Mouse (Mus musculus) megakaryocyte, adult 5-6 weeks (primary cell): ENCODE results near the gene Ccl27b. TPM values are rescaled to one million over a fixed set of nuclear protein-coding genes. Genes with fewer than 3 reads are reported as not detected.
"Not testable (repeated sequence)": the region's sequence is repeated elsewhere in the genome, so short reads cannot be mapped to it uniquely, and the experiment has no call there.

Experiments
- ATAC-seq: 2 replicates; pipeline ENCODE4 v1.8.0; 2016; ENCODE audit warnings: mild to moderate bottlenecking, inconsistent platforms; ENCODE audit not compliant: poor library complexity, severe bottlenecking
- total RNA-seq, 2 experiments: library from RNA; stranded (forward) in 1 of 2; stranded (reverse) in 1 of 2; fragments of 153-499, 151-499 nt in 1 of 2; fragments of 221-1000, 200-1000 nt in 1 of 2; gene quantifications; 2 replicates each; pipeline versions ENCODE4 v1.2.3 to v1.2.4; 2015 to 2017

Gene Ccl27b
- total RNA-seq (2015) (not detected in 2 replicates), total RNA-seq (2017) (not detected in 2 replicates)

DNA sequence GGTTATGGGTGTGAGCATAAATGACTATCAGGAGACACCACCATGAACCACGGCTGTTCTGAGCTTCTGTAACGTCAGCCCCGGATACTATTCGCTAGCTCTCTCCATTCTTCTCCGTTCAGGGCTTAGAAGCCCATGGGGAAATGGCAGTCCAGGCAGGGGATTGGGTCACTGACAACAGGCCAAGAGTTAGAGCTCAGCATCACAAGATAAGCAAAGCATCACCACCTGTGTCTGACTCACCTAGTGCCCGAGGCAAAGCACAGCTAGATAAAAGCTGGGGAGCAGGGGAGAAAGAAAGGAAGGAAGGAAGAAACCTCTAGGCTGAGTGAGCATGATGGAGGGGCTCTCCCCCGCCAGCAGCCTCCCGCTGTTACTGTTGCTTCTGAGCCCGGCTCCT is at the start of gene Ccl27b:
Gene Ccl27b, plus strand, starts transcription at position 301 of the 400 bp plus-strand sequence.
- not testable (repeated sequence) for ATAC-seq

DNA sequence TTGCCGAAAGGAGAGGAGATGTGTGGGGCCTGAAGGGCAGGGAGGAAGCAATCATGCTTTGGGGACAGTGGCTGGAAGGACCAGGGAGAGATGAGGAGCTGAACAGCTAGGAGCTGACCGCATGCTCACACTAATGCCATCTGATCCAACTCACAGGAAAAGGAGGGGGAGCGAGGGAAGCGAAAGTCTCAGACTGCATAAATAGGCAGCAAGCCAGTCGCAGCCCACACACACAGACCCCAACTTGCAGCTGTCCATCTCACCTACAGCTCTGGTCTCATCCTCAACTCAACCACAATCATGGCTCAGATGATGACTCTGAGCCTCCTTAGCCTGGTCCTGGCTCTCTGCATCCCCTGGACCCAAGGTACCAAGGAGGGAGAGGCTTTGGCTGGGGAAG is 43.2 kb upstream of the Ccl27b start, which contains the start of gene Gm10591:
Gene Gm10591, plus strand, starts transcription at position 301 of the 400 bp plus-strand sequence.
- not testable (repeated sequence) for ATAC-seq

DNA sequence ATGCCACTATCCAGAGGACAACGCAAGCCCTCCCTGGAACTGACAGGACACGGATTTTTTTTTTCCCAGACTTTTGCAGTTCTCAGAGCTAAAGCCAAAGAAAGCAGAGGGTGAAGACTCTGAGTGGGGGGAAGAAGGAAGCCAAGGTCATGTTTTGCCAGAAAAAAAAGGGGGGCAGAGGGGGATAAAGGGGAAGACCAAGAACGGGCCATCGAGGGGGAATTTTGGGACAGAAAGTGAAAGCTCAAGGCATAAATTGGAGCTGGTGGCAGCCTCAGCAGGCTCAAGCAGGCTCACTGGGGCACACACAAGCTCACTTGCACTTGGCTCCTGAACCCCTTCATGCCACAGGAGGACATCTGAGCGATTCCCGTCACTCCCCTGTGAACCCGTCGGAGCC is 25.6 kb upstream of the Ccl27b start, which contains the start of gene Gm2564:
Gene Gm2564, plus strand, starts transcription at position 301 of the 400 bp plus-strand sequence.
- not testable (repeated sequence) for ATAC-seq

DNA sequence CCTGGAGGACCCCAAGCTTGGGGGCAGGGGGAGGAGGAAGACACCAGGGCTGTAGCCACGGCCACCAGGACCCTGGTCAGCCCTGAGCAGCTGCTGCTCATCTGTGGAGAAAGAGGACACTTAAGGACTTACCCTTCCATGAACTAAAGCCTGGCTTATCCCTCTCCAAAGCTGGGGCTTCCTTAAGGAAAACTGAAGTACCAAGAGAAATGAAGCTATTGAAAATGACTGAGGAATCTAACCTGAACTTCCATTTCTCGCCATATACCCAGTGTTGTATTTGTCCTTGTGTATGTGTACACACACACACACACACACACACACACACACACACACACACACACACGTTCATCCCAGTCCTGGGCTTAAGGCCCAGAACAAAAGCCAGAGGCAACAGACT is 6.7 kb downstream of the Ccl27b start, which contains the start of gene Il11ra2:
Gene Il11ra2, minus strand, starts transcription at position 101 of the 400 bp plus-strand sequence.
- not testable (repeated sequence) for ATAC-seq

DNA sequence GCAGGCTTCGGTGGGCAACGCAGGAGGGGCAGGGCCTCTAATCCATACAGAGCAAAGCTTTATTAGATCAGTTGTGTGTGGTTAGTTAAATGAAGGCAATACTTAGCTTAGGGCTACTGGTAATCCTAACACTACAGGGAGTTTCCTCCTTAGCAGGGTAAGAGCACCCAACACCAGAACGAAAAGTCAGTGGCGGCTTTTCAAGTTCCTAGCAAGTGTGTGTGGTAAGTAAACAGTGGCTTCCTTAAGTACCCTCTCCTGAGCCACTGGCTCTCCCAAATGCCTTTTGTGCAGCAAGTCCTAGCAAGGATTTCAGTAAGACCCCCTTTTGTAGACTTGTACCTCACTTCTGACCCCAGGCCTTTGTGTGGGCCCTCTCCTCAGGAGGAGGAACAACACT is 20.4 kb downstream of the Ccl27b start:
- not testable (repeated sequence) for ATAC-seq

DNA sequence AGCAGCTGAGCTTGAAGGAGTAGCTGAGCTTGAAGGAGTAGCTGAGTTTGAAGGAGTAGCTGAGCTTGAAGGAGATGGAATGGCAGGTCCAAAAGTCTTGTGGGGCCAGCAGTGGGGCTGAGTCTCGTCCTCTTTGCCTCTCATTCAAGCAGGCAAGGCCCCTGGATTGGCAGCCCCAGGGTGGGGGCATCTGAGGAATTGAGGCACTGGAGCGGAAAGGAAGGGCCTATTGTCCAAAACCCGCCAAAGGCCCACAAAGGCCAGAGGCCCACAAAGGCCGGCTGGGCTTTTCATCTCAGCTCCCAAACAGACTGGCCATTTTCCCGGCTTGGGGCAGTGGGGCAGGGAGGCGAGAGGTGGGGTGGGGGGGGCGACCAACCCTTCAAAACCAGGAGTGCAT is 24.3 kb downstream of the Ccl27b start:
- ATAC-seq, result not testable (repeated sequence)

DNA sequence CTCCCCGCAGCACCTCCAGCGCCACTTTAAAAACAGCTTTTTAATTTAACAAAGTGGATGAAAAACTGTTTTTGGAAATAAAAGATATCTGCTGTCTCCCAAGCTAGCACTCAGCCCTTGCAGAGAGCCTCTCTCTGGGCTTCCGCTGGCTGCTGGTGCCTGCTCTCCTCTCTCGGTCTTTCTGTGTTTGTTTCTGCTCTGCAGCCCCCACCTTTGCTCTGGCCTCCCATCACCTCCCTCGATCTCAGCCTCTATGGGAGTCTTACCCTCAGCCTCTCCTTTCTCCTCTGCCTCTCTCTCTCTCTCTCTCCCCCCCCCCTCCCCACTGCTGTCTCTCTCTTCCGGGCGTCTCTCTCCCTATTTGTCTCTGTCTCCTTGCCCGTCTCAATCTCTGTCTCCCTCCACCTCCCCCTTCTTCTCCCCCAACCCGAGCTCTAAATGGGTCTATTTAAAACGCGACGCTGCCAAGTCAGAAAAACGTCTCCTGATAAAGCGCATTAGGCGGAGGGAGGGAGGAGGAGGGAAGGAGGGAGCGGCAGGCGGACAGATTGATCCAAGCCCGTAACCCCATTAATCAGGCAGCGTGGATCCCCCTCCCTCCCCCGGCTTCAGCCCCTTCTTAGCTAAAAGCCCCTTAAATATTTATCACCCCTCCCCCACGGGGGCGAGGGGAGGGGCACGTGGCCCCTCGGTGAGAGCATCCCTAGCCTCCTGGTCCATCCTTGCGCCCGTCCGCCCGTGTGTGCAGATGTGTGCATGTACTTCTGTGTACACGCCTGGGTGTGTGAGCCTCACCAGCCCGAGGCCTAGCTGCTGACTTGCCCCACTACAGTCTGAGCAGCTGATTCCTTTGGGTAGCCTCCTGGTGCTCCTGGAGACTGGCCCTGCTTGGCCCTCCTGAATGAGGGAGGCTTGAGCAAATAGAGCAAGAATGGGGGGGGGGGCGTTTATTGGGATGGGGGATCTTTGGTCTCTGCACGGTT is 25.6 kb downstream of the Ccl27b start:
- ATAC-seq, result not testable (repeated sequence)

DNA sequence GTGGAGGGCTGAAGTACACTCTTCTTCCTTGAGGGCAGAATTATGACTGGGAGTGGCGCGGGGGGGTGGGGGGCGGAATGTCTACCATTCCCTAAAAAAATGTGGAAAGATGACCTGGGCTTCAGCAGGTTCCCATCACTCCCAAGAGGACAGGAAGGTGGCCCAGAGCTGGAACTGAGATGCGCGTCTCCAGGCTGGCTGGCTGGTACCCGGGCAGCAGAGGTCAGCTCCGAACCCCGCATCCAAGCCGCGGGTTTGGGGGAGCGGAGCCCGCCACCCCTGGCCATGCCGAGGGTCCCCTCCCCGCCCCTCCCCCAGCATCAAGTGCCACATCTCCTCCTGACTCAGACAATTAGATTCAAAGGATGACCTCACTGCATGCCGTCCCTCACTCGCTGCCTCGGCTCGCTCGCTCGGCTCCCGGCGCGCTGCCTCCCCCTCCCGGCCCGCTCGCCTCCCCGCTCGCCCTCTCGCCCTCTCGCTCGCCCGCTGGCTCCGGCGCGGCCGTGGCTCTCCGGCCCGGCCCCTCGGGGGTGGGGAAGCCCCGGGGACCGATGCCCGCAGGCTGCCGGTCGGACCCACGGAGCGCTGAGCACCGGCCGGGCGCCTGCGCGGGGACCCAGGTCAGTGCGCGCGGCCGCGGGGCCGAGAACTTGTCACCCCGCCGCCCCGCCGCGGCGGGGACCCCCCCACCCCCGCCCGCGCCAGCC is 26.6 kb downstream of the Ccl27b start:
- not testable (repeated sequence) for ATAC-seq

DNA sequence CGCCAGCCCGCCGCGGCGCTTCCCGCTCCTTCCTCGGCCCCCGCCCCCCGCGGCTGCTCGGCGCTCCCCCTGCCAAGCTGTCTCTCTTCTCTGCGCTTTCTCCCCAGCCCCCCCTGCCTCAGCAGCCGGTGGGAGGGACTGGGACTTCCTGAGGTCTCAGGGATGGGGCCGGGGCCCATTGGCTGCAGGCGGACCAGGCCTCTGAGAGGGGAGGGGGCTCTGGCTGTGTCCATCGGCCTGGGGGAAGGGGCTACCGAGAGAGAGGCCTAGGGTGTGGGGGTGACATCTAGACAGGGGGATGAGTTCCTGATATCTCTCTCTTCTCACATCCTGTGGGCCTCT is 27.1 kb downstream of the Ccl27b start:
- not testable (repeated sequence) for ATAC-seq

Other genes starting within 250 kb of the Ccl27b start
- gene Gm21586, start 215.9 kb upstream of the Ccl27b start, total RNA-seq (2015), result not detected in 2 replicates
- not detected in 2 replicates for gene Gm21586, start 215.9 kb upstream of the Ccl27b start, total RNA-seq (2017)
- not detected in 2 replicates for gene Gm2163, start 188.5 kb upstream of the Ccl27b start, total RNA-seq (2015)
- gene Gm2163, start 188.5 kb upstream of the Ccl27b start, total RNA-seq (2017), result 0.16 TPM in 1 of 2 replicates, not detected in the other
- 0.09 TPM in 1 of 2 replicates, not detected in the other for gene Fam205a2, start 127.1 kb upstream of the Ccl27b start, total RNA-seq (2015)
- not detected in 2 replicates for gene Fam205a2, start 127.1 kb upstream of the Ccl27b start, total RNA-seq (2017)
- gene Gm10591, start 43.1 kb upstream of the Ccl27b start, total RNA-seq (2015), result not detected in 2 replicates
- gene Gm10591, start 43.1 kb upstream of the Ccl27b start, total RNA-seq (2017), result not detected in 2 replicates
- not detected in 2 replicates for gene Gm2564, start 25.5 kb upstream of the Ccl27b start, total RNA-seq (2015)
- gene Gm2564, start 25.5 kb upstream of the Ccl27b start, total RNA-seq (2017), result not detected in 2 replicates
- not detected in 2 replicates for gene Il11ra2, start 6.6 kb downstream of the Ccl27b start, total RNA-seq (2015)
- not detected in 2 replicates for gene Il11ra2, start 6.6 kb downstream of the Ccl27b start, total RNA-seq (2017)
- gene 4930578G10Rik, start 80.3 kb downstream of the Ccl27b start, total RNA-seq (2015), result not detected in 2 replicates
- gene 4930578G10Rik, start 80.3 kb downstream of the Ccl27b start, total RNA-seq (2017), result not detected in 2 replicates
- gene Ccl19, start 101.3 kb downstream of the Ccl27b start, total RNA-seq (2015), result not detected in 2 replicates
- not detected in 2 replicates for gene Ccl19, start 101.3 kb downstream of the Ccl27b start, total RNA-seq (2017)
- not detected in 2 replicates for gene Ccl21a, start 118.7 kb downstream of the Ccl27b start, total RNA-seq (2015)
- gene Ccl21a, start 118.7 kb downstream of the Ccl27b start, total RNA-seq (2017), result not detected in 2 replicates
- 0.11 TPM in 1 of 2 replicates, not detected in the other for gene Fam205a1, start 198.6 kb downstream of the Ccl27b start, total RNA-seq (2015)
- gene Fam205a1, start 198.6 kb downstream of the Ccl27b start, total RNA-seq (2017), result not detected in 2 replicates
- gene Gm12394, start 201.5 kb downstream of the Ccl27b start, total RNA-seq (2015), result not detected in 2 replicates
- not detected in 2 replicates for gene Gm12394, start 201.5 kb downstream of the Ccl27b start, total RNA-seq (2017)
- not detected in 2 replicates for gene Fam205c, start 219.0 kb downstream of the Ccl27b start, total RNA-seq (2015)
- gene Fam205c, start 219.0 kb downstream of the Ccl27b start, total RNA-seq (2017), result not detected in 2 replicates